Mouse (Mus musculus) right cerebral cortex, postnatal 36 days (tissue): ENCODE measurements around the gene Txk.

ENCODE experiments used
- DNase-seq, 2 experiments: peaks; one replicate each; pipeline ENCODE4 v3.0.0; 2022; ENCODE audit warnings: low spot score in 2 of 2, mixed read lengths in 1 of 2

The Txk gene

DNA sequence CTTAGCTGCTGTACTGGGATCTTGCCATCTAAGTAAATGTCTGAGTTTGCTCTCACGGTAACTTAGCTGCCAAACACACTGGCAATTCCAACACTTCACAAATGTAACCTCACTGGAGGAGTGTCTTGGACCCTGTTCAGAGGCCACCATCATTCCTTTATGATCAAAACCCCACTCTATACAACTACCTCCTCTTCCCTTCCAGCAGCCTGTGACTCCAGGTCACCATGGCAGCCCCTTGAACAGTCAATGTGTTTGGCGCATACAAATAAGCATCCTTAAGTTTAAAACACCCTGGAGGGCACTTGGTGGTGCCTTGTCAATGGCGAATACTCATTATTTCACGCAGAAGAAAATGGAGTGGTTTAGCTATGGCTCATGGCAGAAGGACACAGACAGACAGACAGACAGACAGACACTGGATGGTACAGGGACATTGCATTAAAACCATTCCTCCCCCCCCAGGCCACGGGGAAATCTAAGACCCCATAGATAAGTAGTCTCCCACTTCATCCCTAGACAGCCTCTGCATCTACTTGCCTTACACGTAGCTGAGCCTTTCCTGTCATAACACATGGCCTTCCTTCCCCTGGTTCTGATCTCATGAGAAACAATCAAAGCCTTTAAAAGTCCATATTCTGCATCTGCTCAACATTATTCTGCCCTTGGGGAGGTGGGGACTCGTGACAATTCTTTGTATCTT lies 1.4 kb downstream of the Txk start:
- no peak for DNase-seq

- no peak for DNase-seq
Observed at GRCm38 (mm10) chr5:72750226-72750625, 2.4 kb downstream of the Txk start.

GRCm38 (mm10) chr5:72748659-72749265 lies 3.8 kb downstream of the Txk start:
- no peak for DNase-seq

- DNase-seq = peak; percentile 60 to 81
Observed at GRCm38 (mm10) chr5:72747384-72747783, 5.2 kb downstream of the Txk start.

DNA sequence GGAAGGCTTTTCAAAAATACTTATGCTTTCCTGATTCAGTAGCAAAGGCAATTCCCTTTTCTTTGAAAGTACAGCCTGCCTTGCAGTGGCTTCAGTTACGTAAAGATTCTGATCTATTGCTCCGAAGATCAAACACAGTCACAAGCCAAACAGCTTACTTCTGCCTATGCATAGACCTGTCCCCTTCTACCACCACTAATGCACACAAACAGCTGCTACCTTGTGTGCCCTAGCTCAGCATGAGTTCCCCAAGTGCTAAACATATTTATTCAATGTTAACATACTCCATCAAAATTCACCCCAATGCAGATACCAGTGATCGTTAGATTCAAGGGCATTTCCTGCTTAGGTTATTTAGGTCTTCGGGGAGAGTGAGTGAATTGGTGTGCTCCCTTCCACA lies 6.1 kb downstream of the Txk start:
- DNase-seq = no peak

DNA sequence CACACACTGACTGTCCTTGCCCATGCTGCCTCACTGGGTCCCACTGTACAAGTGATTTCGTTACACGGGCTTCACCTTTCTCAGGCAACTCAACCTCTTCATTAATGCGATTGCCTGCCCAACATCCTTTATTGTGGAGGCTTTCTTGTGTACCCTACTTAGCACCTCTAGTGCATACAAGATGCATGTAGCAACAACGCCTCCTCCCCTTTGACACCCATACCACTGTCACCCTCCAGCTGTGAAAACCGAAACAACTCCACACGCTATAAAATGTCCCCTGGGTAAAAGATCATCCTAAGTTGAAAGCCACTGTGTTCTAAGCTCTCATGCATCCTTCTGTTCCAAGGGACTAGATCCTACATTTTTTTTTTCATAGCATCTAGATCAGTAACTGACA lies 9.5 kb downstream of the Txk start:
- no peak for DNase-seq

- no peak for DNase-seq
Observed at GRCm38 (mm10) chr5:72736868-72737267, 15.7 kb downstream of the Txk start.

- DNase-seq = no peak
Observed at GRCm38 (mm10) chr5:72736437-72736836, 16.1 kb downstream of the Txk start.

DNA sequence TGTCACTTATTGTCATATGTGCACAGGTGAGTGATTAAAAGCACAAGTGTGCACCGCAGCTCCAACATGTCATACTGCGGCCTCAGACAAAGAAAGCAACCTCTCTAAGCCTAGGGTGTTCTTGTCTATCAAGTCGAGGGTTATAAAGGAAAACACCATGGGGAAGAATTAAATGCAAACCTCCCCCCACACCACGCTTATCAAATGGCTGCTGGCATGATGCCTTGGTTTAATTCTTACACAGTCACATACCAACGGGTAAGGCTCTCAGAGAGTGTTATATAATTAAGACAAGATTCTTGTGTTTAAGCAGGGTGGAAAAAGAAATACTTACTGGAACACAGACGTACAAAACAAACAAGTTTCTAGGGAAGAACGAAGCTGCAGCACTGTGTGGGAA lies 16.8 kb downstream of the Txk start:
- no peak for DNase-seq

DNA sequence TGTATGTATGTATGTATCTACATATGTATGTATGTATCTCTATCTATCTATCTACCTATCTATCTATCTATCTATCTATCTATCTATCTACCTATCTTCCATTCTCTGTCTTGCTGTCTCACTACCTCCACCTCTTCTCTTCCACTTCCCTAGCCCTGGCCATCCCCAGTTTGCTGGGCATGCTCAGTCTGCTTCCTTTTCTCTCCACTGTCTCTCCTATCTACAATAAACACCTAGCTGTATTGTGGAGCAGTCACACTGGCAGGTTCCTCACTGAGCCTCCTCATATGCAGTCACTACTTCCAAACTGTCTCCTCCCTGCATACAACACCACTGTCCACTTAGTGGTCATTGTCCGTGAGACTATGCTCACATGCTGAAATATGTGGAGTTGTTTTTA lies 19.7 kb downstream of the Txk start:
- DNase-seq = no peak

DNA sequence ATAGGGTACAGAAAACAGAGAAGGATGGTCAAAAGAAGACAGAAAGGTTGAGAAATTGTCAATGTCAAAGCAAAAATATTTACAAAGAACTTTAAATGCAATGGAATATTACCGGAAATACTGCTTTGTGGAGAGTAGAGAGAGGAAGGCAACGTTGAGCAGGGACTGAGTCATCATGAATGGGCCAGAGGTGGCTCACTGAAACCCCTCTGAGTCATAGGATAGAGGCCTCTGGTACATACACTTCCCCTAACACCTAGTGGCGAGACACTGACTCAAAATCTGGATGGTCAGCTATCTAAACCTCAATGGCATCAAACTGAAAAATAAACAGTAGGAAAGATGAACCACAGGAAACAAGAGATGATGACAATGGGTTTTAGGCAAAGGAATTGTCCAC lies 27.2 kb downstream of the Txk start:
- no peak for DNase-seq

DNA sequence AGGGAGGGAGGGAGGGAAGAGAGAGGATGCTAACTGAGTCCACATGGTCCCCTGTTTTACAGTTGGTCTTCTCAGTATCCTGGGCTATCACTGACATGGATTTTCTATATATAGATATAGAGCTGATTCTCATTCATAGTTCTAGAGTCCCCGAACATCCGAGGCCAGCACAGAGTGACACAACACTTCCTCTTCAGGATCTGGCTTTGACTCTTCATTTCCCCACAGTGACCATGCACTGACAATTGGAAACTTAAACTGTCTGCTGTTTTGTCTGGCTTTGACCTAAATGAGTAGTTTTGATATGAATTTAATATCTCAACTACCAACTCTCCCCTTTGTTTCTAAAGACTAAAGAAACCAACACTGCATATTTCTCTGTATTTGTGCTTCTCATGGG lies 29.1 kb downstream of the Txk start:
- DNase-seq = no peak

GRCm38 (mm10) chr5:72720587-72720986 lies 32.0 kb downstream of the Txk start:
- DNase-seq = no peak

GRCm38 (mm10) chr5:72710572-72711278 lies 41.9 kb downstream of the Txk start:
- peak in 1 of 2 experiments; percentile 15 for DNase-seq

- DNase-seq = no peak
Observed at GRCm38 (mm10) chr5:72709976-72710375, 42.6 kb downstream of the Txk start.

DNA sequence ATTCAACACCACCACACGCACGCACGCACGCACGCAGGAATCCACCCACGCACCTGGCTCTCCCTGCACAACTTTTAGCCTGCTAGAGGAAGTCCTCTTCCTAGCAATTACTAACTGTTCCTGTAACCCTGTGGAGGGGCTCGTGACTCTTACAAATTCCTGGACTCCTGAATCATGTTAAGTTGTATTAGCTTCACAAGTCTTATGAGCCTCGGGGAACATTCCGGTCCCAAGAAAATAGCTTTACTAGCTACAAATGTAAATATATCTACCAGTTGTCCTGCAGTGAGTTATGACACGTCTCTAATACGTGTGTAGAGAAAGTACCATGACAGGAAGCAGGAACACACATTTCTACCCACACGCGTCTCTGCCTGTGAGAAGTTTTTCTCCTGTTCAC lies 43.1 kb downstream of the Txk start:
- DNase-seq = no peak

GRCm38 (mm10) chr5:72706722-72707121 lies 45.9 kb downstream of the Txk start:
- no peak for DNase-seq

DNA sequence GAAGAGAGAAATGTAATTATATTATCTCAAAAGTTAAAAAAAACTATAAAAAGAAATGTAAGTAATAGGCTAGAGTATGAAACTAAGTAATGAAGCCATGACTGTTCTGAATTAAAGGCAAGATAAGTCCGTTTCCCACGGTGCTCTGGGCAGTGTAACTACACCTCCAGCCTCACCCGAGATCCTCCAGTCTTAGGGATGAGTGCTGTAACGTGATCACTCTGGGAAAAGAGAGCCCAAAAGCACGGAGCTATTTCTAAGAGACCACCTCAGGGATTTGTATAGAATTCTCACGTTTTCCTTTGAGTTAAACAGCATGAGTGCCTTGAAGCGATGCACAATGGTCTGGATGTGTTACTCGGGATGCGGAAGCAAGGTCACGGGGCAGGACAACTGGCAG lies 46.5 kb downstream of the Txk start:
- DNase-seq = no peak

- DNase-seq = no peak
Observed at GRCm38 (mm10) chr5:72702202-72702601, 50.4 kb downstream of the Txk start.

DNA sequence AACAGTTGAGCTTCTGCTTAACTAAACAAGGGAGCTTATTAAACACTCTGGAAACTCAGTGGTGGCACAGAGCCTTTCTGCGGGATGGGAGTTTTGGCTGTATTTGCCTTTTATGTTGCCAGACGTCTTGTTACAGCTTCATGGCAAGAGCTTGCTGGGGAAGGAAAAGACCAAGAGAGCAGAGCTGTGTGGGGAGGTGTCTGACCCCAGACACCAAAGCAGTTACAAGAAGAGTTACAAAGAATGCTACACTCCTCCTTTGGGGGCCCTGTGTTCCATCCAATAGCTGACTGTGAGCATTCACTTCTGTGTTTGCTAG lies 53.1 kb downstream of the Txk start:
- DNase-seq = no peak

- DNase-seq = no peak
Observed at GRCm38 (mm10) chr5:72698818-72699499, 53.6 kb downstream of the Txk start.

DNA sequence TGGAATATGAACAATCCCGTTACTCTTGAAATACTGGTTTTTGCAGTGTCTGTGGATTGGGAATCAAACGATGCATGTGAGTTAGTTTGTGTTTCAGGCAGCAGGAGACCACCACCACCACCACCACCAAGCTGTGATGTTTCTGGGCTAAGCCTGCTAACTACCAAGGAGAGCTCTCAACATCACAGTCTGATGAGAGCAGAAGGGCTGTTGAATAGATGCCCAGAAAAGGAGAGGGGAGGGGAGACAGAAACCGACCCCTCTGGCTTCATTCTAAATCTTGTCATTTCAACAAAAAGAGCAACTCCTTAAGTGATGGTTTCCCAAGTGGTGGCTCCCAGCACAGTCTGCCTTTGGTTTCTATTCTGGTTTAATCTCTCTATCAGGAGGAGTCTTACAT lies 54.2 kb downstream of the Txk start:
- no peak for DNase-seq

- peak; percentile 18 to 20 for DNase-seq
Observed at GRCm38 (mm10) chr5:72696491-72696890, 56.1 kb downstream of the Txk start.
